Mouse (Mus musculus): ENCODE results near the gene Heg1.

GRCm38 (mm10) chr16:33746074-33746676, 62.0 kb downstream of the Heg1 start:
- TF ChIP-seq POLR2A (IDR thresholded peaks at IDR 0.05; ENCODE audit: borderline replicate concordance, extremely low read depth, insufficient read depth, insufficient read length, poor library complexity, severe bottlenecking) = no peak
- TF ChIP-seq CTCF (IDR thresholded peaks at IDR 0.05; ENCODE audit: borderline replicate concordance, extremely low read depth, insufficient read depth, insufficient read length) = no peak
